ENCODE assay signal across 8 mouse cellular contexts in the genomic region with DNA sequence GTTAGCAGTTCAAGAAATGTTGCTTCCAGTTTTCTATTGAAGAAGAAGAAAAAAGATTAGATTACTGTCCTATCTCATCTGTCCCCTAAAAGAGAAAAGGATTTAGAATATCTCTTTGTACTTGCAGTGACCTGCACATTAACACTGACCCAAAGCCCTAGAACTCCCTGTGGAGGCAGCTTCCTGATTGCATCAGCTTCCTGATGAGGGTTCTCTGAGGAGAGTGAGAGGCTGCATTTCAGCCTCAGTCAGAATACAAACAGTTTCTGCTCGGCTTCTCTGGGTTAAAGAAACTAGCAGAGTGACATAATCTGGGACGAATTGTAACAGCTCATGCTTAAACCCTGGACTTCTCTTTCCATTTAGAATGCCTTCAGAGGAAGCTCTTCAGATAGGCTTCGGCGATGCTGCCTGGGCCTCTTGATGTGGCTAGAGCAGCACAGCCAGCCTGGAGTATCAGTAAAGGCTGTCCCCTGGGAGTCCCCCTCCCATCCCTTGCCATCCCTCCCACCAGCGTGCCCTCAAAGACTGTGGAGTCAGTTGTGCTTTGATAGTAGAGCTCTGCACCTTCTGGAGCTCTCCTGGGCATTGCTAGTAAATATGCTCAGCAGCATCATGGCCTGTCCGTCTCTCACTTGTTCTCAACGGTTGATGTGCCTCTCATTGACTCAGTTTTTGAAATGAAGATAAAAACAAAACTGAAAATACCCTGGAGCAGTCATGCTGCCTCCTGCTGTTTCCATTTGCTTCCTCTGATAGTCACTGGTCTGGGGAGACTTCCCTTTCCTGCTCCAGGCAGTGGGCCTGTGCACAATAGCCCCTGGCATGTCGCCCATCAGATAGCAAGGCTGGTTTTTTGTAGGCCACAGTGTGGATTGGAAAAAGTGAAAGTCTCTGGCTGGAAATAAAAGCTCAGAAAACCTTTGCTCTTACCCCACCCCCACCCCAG. TPM values are rescaled to one million over a fixed set of nuclear protein-coding genes. Genes with fewer than 3 reads are reported as not detected.
DNase-seq lines count a peak whose midpoint lies in the region; ATAC-seq lines count a peak whose summit lies in the region.

No protein-coding gene starts in this region.

- H3K4me3 ChIP-seq in megakaryocyte, embryonic 14.5 days (replicated peaks): peak overlapping the region; percentile 89
- H3K4me3 ChIP-seq in stomach, embryonic 15.5 days (replicated peaks): no peak overlapping the region

- H3K4me1 ChIP-seq in megakaryocyte, embryonic 14.5 days: peaks cover 46% of the 10 kb centered on the region
- no peaks in the 10 kb centered on the region for H3K4me1 ChIP-seq in stomach, embryonic 15.5 days

- no peaks in the 10 kb centered on the region for H3K9me3 ChIP-seq in megakaryocyte, embryonic 14.5 days
- H3K9me3 ChIP-seq in stomach, embryonic 15.5 days: no peaks in the 10 kb centered on the region

- peak; percentile 82; the same call in 1 of the 2 replicates for ATAC-seq in stomach, embryonic 15.5 days (ENCODE audit: insufficient read depth, low FRiP score, low read depth)

- peak overlapping the region; percentile 80 for H3K27ac ChIP-seq in stomach, embryonic 15.5 days

- H3K4me2 ChIP-seq in stomach, embryonic 15.5 days: peak overlapping the region; percentile 29; the same call in 1 of the 2 replicates

- WGBS in stomach, embryonic 15.5 days: 39% methylated on average over 8 of the region's 8 CpGs

- peaks cover 34% of the 10 kb centered on the region for H3K36me3 ChIP-seq in megakaryocyte, embryonic 14.5 days (replicated peaks; ENCODE audit: low read length)
- H3K36me3 ChIP-seq in stomach, embryonic 15.5 days: 0 out of 2 replicates have a peak, but pooled peaks cover 14% of the 10 kb centered on the region

- intact Hi-C loops in heart, postnatal 10 days (cut with DNase I): loop anchor here (1.0 to 2.0 kb wide), 2 partner anchors 22 to 50 kb away; a partner anchor contains a TSS

- no peak overlapping the region for H3K9ac ChIP-seq in stomach, embryonic 15.5 days

- DNase-seq in layer of hippocampus, adult 11-12 months (ENCODE audit: low spot score): peak; percentile 61
- DNase-seq in layer of hippocampus, postnatal 25 days (ENCODE audit: extremely low spot score in 1 of 2, low spot score in 1 of 2): no peak
- peak; percentile 76 to 78 for DNase-seq in adrenal gland, adult 18-20 months (ENCODE audit: low spot score in 2 of 2)
- DNase-seq in fibroblast of lung, adult 2 months (ENCODE audit: low read depth): peak; percentile 46
- peak; percentile 88 to 90 for DNase-seq in heart, postnatal 10 days
- DNase-seq in kidney, postnatal 25 days: peak; percentile 93 to 94

- H3K27me3 ChIP-seq in megakaryocyte, embryonic 14.5 days (replicated peaks): no peaks in the 10 kb centered on the region
- no peaks in the 10 kb centered on the region for H3K27me3 ChIP-seq in stomach, embryonic 15.5 days (replicated peaks)

RNA-seq across cellular contexts. Expression of a gene that starts 25.8 kb away (rescaled TPM):
- total RNA-seq in layer of hippocampus, postnatal 25 days (2021): not detected
- total RNA-seq in adrenal gland, adult 18-20 months (2021): not detected
- total RNA-seq in heart, postnatal 10 days (2021): not detected
- polyA plus RNA-seq in megakaryocyte, embryonic 14.5 days (2012; ENCODE audit: insufficient read depth, low replicate concordance): not detected in 2 replicates
- not detected in 2 replicates for polyA plus RNA-seq in stomach, embryonic 15.5 days (2015; fragmentation: Nextera tagmentation; extraction: Ambion mirVana)

RNA-seq across cellular contexts. Expression of a gene that starts 25.8 kb away (rescaled TPM):
- 100 to 1,000 TPM; 149 to 156 TPM for total RNA-seq in layer of hippocampus, postnatal 25 days (2021)
- 10 to 100 TPM in 1 of 2 experiments, 1 to 10 TPM in 1; 9.5 to 11.7 TPM for total RNA-seq in adrenal gland, adult 18-20 months (2021)
- 10 to 100 TPM; 13.6 to 14.1 TPM for total RNA-seq in heart, postnatal 10 days (2021)
- polyA plus RNA-seq in megakaryocyte, embryonic 14.5 days (2012; ENCODE audit: insufficient read depth, low replicate concordance): 121 and 146 TPM in 2 replicates
- polyA plus RNA-seq in stomach, embryonic 15.5 days (2015; fragmentation: Nextera tagmentation; extraction: Ambion mirVana): 117 and 136 TPM in 2 replicates

RNA-seq across cellular contexts. Expression of a gene that starts 50.4 kb away (rescaled TPM):
- 10 to 100 TPM; 24.5 to 31.9 TPM for total RNA-seq in layer of hippocampus, postnatal 25 days (2021)
- 10 to 100 TPM; 34.3 to 37.3 TPM for total RNA-seq in adrenal gland, adult 18-20 months (2021)
- total RNA-seq in heart, postnatal 10 days (2021): 10 to 100 TPM; 50.5 to 50.6 TPM
- polyA plus RNA-seq in megakaryocyte, embryonic 14.5 days (2012; ENCODE audit: insufficient read depth, low replicate concordance): 1.5 and 1.6 TPM in 2 replicates
- 18.0 and 19.5 TPM in 2 replicates for polyA plus RNA-seq in stomach, embryonic 15.5 days (2015; fragmentation: Nextera tagmentation; extraction: Ambion mirVana)

Comparison
In these comparisons a context has a peak if more than half of its experiments do, and no peak if none do; other contexts are left out.
1. DNase-seq: peak in layer of hippocampus, adult 11-12 months (single experiment), adrenal gland, adult 18-20 months (2 of 2), fibroblast of lung, adult 2 months (single experiment), heart, postnatal 10 days (2 of 2) and kidney, postnatal 25 days (2 of 2); none in layer of hippocampus, postnatal 25 days (0 of 2).
2. RNA of a gene that starts 25.8 kb away (total RNA-seq): 149 to 156 TPM in layer of hippocampus, postnatal 25 days; 13.6 to 14.1 TPM in heart, postnatal 10 days and 9.5 to 11.7 TPM in adrenal gland, adult 18-20 months; every median in the first group is over 4 times any median in the second.